Mouse (Mus musculus) spleen, adult 2 months (tissue): ENCODE data around the gene Glipr1l3. TPM values are rescaled to one million over a fixed set of nuclear protein-coding genes. Genes with fewer than 3 reads are reported as not detected.
"Not testable (repeated sequence)": the region's sequence is repeated elsewhere in the genome, so short reads cannot be mapped to it uniquely, and the experiment has no call there.

ENCODE experiments used
- DNase-seq, 2 experiments: peaks; one replicate each; pipeline versions ENCODE4 v3.0.0 to v3.0.0-alpha.2; 2012 to 2021; ENCODE audit warnings: low spot score in 2 of 2, low read depth in 1 of 2
- H3K27ac ChIP-seq: fragments of 200-500 bp; 2 replicates; pipeline ENCODE4 v1.5.1; 2012; ENCODE audit warnings: low read length, inconsistent platforms; ENCODE audit not compliant: insufficient read depth
- H3K27me3 ChIP-seq: fragments of 200-500 bp; 2 replicates; pipeline ENCODE4 v1.6.1; 2012; ENCODE audit warnings: mild to moderate bottlenecking, moderate library complexity, low read length, inconsistent platforms; ENCODE audit not compliant: control insufficient read depth, insufficient read depth
- H3K36me3 ChIP-seq: fragments of 200-500 bp; 2 replicates; pipeline ENCODE4 v1.6.1; 2012; ENCODE audit warnings: mild to moderate bottlenecking, low read length, inconsistent platforms; ENCODE audit not compliant: control insufficient read depth, insufficient read depth
- H3K4me1 ChIP-seq: fragments of 200-500 bp; 2 replicates; pipeline ENCODE4 v1.6.1; 2011; ENCODE audit warnings: inconsistent platforms; ENCODE audit not compliant: control insufficient read depth, insufficient read depth, insufficient read length
- H3K4me3 ChIP-seq: fragments of 200-500 bp; 2 replicates; pipeline ENCODE4 v1.5.1; 2011; ENCODE audit warnings: mild to moderate bottlenecking, inconsistent platforms; ENCODE audit not compliant: insufficient read depth, insufficient read length; ENCODE audit errors: extremely low read depth
- CTCF ChIP-seq: fragments of 200-500 bp; IDR thresholded peaks from 2 replicates; pipeline ENCODE4 v1.5.1; 2011; ENCODE audit warnings: mild to moderate bottlenecking, inconsistent platforms; ENCODE audit not compliant: insufficient read depth, insufficient read length, insufficient replicate concordance; ENCODE audit errors: extremely low read depth
- POLR2A ChIP-seq: fragments of 200-500 bp; IDR thresholded peaks from 2 replicates; pipeline ENCODE4 v1.6.1; 2011; ENCODE audit warnings: low read depth, low read length, inconsistent platforms
- WGBS: fragments of 180-500 bp; shearing (Covaris S2); methylation state at CpG from one replicate; pipeline ENCODE4 v1.1.7; 2018; 5-methylcytosine and 5-hydroxymethylcytosine counted together
- polyA plus RNA-seq: library from polyadenylated mRNA; depleted of rRNA; stranded (reverse); fragments of >200 nt; gene quantifications from 2 replicates; pipeline ENCODE4 v1.2.3, GENCODE M21; 2012; rRNA removed

Glipr1l3 gene
- not detected in 2 replicates for polyA plus RNA-seq

- not testable (repeated sequence) for H3K4me3 ChIP-seq, H3K27ac ChIP-seq, H3K27me3 ChIP-seq, H3K36me3 ChIP-seq, H3K4me1 ChIP-seq
- WGBS: 26% methylated on average over 15 of the region's 15 CpGs
- peak; percentile 19; the same call in 1 of the 2 replicates for TF ChIP-seq CTCF
- DNase-seq: peak in 1 of 2 experiments; percentile 18
Observed at GRCm38 (mm10) chr10:112159882-112160560, at the start of gene Glipr1l3. Gene Glipr1l3 (minus strand): TSS chr10:112160327.

GRCm38 (mm10) chr10:112203463-112203862 is 43.3 kb upstream of the Glipr1l3 start:
- Histone ChIP-seq H3K27ac (no peak overlapping the region), H3K4me3 (no peak overlapping the region), H3K4me1 (no peaks in the 10 kb centered on the region), H3K27me3 (no peaks in the 10 kb centered on the region), H3K36me3 (no peaks in the 10 kb centered on the region)
- WGBS: 53% methylated on average over 2 of the region's 2 CpGs
- TF ChIP-seq CTCF (no peak), POLR2A (no peak)
- DNase-seq: no peak

GRCm38 (mm10) chr10:112193919-112194318 is 33.8 kb upstream of the Glipr1l3 start:
- not testable (repeated sequence) for H3K4me3 ChIP-seq
- WGBS: 76% methylated on average over 2 of the region's 2 CpGs

GRCm38 (mm10) chr10:112177027-112177426 is 16.9 kb upstream of the Glipr1l3 start:
- not testable (repeated sequence) for H3K27me3 ChIP-seq, H3K27ac ChIP-seq, H3K36me3 ChIP-seq, DNase-seq, H3K4me3 ChIP-seq, H3K4me1 ChIP-seq
- 47% methylated on average over 12 of the region's 13 CpGs for WGBS

More at GRCm38 (mm10) chr10:112193919-112194318, 33.8 kb upstream of the Glipr1l3 start:
- not testable (repeated sequence) for H3K27ac ChIP-seq, DNase-seq, H3K27me3 ChIP-seq, H3K36me3 ChIP-seq, H3K4me1 ChIP-seq

- no peaks in the 10 kb centered on the region for H3K4me1 ChIP-seq
- H3K27ac ChIP-seq: no peak within 1 kb of the TSS
- no peaks in the 10 kb centered on the region for H3K27me3 ChIP-seq
- TF ChIP-seq POLR2A: no peak
- WGBS: 38% methylated on average over 4 of the region's 4 CpGs
- no peak for DNase-seq
- H3K36me3 ChIP-seq: no peaks in the 10 kb centered on the region
- no peak within 1 kb of the TSS for H3K4me3 ChIP-seq
Observed at GRCm38 (mm10) chr10:112163168-112163766, 3.1 kb upstream of the Glipr1l3 start, which contains the start of gene Caps2. Gene Caps2 (plus strand): TSS chr10:112163621.

- no peaks in the 10 kb centered on the region for H3K27me3 ChIP-seq
- TF ChIP-seq POLR2A: no peak
- TF ChIP-seq CTCF: no peak
- H3K4me3 ChIP-seq: no peak overlapping the region
- no peak for DNase-seq
- no peak overlapping the region for H3K27ac ChIP-seq
- WGBS: 48% methylated on average over 2 of the region's 2 CpGs
- H3K4me1 ChIP-seq: no peaks in the 10 kb centered on the region
- H3K36me3 ChIP-seq: no peaks in the 10 kb centered on the region
Observed at GRCm38 (mm10) chr10:112139834-112140233, 20.3 kb downstream of the Glipr1l3 start.

GRCm38 (mm10) chr10:112138871-112139430 is 21.2 kb downstream of the Glipr1l3 start:
- no peak overlapping the region for H3K27ac ChIP-seq
- no peak overlapping the region for H3K4me3 ChIP-seq
- H3K4me1 ChIP-seq: no peaks in the 10 kb centered on the region
- DNase-seq: no peak
- no peak for TF ChIP-seq POLR2A
- TF ChIP-seq CTCF: no peak
- H3K27me3 ChIP-seq: no peaks in the 10 kb centered on the region
- WGBS: 41% methylated on average over 6 of the region's 6 CpGs
- no peaks in the 10 kb centered on the region for H3K36me3 ChIP-seq
